Mouse (Mus musculus) ES-E14 (cell line): Measurements from ENCODE around the gene Igsf8.

Source experiments
- HCFC1 ChIP-seq: IDR thresholded peaks from 2 replicates; pipeline ENCODE4 v1.6.1; 2012; ENCODE audit warnings: low read length, inconsistent platforms, borderline replicate concordance; ENCODE audit not compliant: insufficient read depth
- ZNF384 ChIP-seq: IDR thresholded peaks from 2 replicates; pipeline ENCODE4 v1.6.1; 2012; ENCODE audit warnings: low read depth, low read length, inconsistent platforms

DNA sequence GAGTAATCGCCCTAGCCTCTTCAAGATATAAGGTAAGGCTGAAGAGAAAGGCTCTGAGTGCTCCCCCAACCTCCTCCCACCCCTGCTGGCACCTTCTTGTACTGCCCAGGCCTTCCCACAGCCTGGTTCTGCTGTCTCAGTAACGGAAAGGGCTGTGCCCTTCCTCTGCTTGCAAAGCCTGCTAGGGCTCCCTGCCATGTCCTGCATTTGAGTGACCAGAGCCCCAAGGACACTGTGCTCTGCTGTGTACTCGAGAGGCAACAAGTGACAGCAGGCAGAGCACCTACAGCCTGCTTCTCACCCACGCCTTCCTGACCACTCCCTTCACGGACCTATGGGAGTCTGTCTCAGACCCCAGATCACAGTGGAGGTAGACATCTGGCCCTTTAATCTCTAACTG, 38.8 kb downstream of the Igsf8 start:
- TF ChIP-seq ZNF384 (no peak), HCFC1 (no peak)
